Mouse (Mus musculus) kidney, postnatal 25 days (tissue): ENCODE measurements around the gene Spg7.
"Not testable (repeated sequence)": the region's sequence is repeated elsewhere in the genome, so short reads cannot be mapped to it uniquely, and the experiment has no call there.

ENCODE experiments used
- DNase-seq, 2 experiments: peaks; one replicate each; pipeline ENCODE4 v3.0.0; 2021; ENCODE audit warnings: mixed read lengths in 2 of 2

Spg7 gene

GRCm38 (mm10) chr8:123101244-123101643 lies 38.5 kb downstream of the Spg7 start:
- no peak for DNase-seq

GRCm38 (mm10) chr8:123101735-123102685 lies 39.3 kb downstream of the Spg7 start, which contains the start of gene Rpl13:
Gene Rpl13, plus strand, starts transcription at chr8:123102350.
- DNase-seq, result peak; percentile 98

DNA sequence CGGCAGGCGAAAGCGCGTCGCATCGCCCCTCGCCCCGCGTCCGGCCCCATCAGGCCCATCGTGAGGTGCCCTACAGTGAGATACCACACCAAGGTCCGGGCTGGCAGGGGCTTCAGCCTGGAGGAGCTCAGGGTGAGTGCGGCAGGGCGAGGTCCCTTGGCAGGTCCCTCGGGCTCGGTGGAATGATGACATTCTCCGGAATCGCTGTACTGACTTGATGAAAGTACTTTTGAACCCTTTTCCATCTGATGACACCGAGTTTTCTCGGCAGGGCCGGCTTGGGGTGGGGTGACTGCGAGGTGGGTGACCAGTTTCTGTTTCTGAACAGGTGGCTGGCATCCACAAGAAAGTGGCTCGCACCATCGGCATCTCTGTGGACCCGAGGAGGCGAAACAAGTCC lies 40.1 kb downstream of the Spg7 start:
- DNase-seq, result not testable (repeated sequence)

DNA sequence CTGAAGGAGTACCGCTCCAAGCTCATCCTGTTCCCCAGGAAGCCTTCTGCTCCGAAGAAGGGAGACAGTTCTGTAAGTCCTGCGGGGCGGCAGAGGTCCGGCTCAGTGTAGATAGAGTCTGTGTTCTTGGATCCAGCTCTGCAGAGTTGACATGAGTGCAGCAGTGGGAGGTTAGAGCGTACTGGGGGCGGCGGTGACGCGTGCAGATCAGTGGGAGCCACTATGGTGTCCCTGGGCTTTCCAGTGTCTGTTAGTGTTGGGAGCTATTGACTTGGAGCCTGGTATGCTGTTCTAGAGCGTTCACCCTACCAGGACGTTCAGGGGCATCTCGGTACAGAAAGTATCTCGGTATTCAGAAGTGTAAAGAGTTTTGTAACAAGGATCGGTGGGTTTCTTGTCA lies 40.5 kb downstream of the Spg7 start:
- no peak for DNase-seq

- DNase-seq, result no peak
Measured at GRCm38 (mm10) chr8:123104046-123104767, 41.5 kb downstream of the Spg7 start.

DNA sequence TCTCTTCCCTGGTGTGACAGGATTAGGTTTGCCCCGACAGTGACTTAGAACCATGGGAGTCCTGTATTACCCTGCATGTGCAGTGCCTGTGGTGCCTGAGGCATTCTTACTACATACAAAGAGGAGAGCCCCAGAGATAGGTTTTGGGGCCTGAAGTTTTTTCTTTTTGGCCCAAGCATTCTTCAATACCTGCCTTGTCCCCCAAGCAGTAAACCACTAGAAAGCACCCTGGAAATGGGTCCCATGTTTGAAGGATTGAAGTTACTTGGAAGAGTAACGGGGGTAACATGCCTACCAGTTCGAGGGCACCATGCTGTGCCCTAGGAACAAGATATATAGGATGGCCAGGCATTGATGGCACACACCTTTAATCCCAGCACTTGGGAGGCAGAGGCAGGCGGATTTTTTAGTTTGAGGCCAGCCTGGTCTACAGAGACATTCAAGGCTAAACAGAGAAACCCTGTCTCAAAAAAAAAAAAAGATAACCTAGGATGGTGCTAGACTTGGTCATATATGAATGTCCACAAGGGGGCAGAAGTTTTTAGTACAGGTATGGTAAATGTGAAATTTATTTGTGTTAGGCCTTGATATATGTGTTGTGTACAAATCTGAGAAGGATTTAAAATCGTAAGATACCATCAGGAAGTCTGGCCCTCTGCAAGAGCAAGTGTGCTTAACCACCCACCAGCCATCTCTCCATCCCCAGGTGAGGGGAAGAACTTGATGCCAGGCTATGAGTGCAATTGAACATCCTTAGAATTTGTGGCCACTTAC lies 43.0 kb downstream of the Spg7 start:
- DNase-seq, result peak in 1 of 2 experiments; percentile 41

DNA sequence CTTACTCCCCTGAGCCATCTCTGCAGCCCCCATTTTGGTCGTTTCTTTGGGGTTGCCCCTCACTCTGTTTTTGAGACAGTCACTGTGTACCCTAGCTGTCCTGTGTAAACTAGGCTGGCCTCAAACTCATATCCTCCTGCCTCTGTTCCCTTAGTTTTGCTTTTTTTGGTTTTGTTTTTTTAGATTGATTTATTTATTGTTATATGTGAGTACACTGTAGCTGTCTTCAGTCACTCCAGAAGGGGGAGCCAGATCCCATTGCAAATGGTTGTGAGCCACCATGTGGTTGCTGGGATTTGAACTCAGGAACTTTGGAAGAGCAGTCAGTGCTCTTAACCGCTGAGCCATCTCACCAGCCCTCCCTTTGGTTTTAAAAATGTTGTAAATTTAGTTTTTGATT lies 43.8 kb downstream of the Spg7 start:
- DNase-seq, result peak in 1 of 2 experiments; percentile 33

DNA sequence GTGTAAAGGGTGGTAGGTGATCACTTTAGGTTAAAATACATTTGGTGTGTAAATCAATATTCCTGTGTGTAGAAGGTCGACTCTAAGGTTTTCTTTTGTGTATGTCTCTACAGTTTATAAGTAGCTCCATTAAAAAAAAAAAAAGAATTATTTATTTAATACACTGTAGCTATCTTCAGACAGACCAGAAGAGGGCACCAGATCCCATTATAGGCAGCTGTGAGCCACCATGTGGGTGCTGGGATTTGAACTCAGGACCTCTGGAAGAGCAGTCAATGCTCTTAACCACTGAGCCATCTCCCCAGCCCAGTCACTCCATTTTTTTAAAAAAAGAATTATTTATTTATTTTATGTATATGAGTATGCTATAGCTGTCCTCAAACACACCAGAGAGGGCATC lies 45.3 kb downstream of the Spg7 start:
- no peak for DNase-seq

DNA sequence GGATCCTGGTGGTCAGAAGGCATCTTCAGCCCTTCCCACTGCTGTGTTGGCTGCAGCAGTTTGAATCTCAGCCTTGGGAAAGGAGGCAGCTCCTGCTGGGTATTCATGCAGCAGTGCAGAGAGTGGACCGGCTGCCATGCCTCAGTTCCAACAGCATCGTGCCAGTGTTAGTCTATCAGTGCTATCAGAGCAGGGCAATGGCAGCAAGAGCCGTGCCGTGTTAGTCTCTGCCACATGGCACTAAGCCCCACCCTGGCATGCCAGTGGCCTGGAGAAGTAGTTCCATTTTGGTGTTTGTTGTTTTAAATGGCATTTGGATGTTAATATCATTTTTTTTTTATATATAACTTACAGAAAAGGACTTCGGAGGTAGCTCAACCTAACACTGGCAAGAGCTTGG lies 46.2 kb downstream of the Spg7 start:
- peak in 1 of 2 experiments; percentile 25 for DNase-seq

DNA sequence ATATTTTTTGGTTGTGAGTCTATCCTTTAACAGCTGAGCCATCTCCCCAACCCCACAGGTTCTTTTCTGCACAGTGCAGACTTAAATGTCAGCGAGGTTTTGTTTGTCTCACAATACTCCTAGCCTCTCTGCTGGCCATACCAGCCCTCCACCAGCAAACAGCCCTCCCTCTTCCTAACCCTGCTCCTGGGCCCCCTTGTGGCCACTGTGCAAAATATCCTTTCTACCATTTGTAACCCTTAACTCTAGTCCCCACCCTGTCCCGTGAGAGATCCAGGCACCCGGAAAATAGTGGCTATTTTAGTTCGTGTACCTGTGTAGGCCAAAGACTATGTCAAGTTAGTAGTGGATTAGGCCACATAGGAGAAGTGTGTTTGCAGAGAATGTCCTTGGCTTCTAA lies 47.9 kb downstream of the Spg7 start:
- peak; percentile 44 to 61 for DNase-seq

DNA sequence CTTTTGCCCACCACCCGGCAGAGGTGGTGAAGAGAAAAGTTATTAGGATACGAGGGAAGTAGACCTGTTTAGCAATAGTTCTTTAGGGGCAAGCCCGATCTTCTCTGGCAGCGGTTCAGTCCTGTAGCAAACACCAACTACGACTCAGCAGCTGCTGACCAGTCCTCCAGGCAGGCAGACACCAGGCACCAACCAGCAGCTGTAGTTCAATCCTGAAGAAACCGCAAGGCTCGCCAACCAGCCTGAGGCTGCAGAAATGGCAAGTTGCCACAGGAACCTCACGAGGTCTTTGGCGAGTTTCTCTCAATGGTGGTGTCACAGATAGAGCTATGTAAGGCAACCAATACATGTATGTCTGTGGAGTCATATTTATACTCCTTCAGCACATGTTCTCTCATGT lies 50.1 kb downstream of the Spg7 start:
- DNase-seq, result peak in 1 of 2 experiments; percentile 44

- DNase-seq, result peak in 1 of 2 experiments; percentile 50
Measured at GRCm38 (mm10) chr8:123113908-123114469, 51.2 kb downstream of the Spg7 start.

GRCm38 (mm10) chr8:123114644-123115043 lies 51.9 kb downstream of the Spg7 start:
- no peak for DNase-seq

DNA sequence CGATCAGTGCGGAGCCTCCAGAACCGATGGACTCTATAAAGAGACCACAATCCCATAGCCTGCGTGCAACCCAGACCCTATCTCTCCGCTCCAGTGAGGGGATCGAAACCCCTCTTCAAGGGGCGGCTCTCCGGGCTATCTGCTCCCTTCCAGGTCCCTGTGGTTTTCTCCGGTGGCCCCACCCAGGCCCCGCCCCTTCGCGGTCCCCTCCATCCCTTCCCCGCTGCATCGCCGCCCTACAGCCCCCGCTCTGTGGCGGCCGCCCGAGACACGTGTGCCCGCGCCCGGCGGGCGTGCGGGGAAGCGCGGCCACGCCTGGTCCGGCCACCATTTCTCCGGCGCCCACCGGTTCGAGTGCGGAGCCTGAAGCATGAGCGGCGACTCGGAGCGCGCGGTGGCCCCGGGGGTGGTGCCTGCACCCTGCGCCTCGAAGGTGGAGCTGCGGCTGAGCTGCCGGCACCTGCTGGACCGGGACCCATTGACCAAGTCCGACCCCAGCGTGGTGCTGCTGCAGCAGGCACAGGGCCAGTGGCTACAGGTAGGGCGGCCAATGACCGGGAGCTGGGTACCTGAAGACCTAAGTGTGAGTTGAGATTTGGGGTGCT lies 54.5 kb downstream of the Spg7 start, which contains the start of gene Cpne7:
Cpne7 (plus strand) TSS at position 248 of the 605 bp plus-strand sequence.
- peak in 1 of 2 experiments; percentile 45 for DNase-seq

DNA sequence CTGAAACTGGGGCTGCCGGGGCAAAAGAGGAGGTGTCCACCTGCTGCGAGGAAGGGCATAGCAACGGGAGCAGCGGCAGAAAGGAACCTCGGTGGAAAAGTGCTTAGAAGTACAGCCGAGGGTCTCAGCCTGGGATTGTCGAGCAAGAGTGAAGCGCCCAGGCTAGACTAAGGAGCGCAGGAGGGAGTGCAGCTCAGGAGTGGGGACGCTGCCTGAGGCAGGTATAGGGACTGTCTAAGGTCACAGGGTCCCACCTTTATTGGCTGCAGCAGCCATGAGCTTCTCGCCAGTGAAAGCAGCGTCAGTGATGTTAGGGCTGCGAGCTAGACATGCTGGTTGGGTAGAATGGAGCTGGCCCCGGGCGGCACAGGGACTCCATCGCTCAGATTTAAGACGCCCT lies 55.0 kb downstream of the Spg7 start:
- DNase-seq, result no peak

GRCm38 (mm10) chr8:123122059-123122458 lies 59.3 kb downstream of the Spg7 start:
- no peak for DNase-seq

DNA sequence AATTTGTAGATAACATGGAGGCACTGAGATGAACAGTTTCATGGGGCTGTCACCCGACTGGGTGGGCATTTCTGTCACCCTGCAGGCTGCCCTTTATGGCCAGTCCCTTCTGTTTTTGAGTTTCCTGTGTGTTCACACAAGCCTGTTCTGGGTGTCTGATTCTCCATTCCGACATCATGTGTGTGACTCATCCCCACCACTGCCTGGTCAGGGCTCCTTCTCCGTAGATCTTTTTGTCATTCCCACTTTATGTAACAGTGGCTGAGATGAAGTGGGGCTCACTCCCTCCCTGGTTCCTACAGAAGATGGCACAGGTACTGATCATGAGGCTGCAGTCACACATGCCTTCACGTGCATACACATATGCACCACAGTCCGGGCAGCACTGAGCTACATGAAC lies 59.9 kb downstream of the Spg7 start:
- no peak for DNase-seq

DNA sequence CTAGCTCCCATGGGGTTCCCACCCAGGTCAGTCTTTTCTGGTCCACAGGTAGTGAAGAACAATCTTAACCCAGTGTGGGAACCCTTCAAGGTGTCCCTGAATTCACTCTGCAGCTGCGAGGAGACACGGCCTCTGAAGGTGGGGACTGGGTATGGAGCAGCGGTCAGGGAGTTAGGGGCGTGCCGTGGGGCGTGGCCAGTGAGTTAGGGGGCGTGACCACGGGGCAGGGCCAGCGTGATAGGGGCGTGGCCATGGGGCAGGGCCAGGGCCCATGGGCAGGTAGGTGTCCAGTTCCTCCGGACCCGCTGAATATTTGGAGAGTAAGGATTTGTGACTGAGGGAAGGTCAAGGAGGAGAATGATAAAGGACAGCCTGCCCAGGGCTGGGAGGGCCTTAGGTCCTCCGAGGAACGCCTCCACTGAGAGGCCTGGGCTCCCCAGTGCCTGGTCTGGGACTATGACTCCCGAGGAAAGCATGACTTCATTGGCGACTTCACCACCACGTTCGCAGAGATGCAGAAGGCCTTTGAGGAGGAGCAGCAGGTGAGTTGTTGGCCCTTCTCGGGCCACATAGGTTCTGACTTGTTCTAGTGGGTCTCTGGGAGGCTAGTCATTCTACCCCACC lies 63.6 kb downstream of the Spg7 start:
- DNase-seq, result peak; percentile 77 to 84

GRCm38 (mm10) chr8:123131041-123131440 lies 68.3 kb downstream of the Spg7 start:
- DNase-seq, result no peak

DNA sequence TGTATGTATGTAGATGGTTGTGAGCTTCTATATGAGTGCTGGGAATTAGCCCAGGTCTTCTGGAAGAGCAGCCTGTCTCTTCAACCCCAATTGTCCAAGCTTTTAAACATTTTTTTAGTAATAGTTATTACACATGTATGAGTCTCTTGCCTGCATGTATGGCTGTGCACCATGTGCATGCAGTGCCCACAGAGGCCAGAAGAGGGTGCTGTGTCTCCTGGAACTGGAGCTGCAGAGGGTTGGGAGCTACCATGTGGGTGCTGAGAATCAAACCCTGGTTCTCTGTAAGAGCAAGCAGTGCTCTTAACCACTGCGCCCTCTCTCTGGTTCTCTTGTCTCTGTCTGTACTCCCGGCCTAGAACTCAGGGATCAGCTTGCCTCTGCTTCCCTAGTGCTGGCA lies 70.2 kb downstream of the Spg7 start:
- DNase-seq, result no peak

GRCm38 (mm10) chr8:123134149-123134713 lies 71.5 kb downstream of the Spg7 start:
- no peak for DNase-seq
